28 mouse cellular contexts compared by ENCODE assay signal in the genomic region with DNA sequence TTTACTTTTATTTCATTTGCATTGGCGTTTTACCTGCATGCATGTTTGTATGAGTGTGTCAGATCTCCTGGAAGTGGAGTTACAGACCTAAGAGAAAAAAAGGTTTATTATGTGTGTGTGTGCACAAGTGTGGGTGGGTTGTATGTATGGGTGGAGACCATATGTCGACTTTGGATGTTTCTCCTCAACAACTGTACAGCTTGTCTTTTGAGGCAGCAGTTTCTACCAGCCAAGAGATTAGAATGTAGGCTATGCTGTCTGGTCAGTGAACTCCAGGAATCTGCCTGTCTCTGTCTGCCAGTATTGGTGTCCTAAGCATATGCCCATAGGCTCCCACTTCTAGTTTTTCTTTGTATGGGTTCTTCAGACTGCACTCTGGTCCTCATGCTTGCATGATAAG.
DNase-seq lines count a peak whose midpoint lies in the region; ATAC-seq lines count a peak whose summit lies in the region.
"Had no signal": no experiment of that assay in that cellular context is flagged by ENCODE, and none has a peak within 500 bp of the region (broad histone marks: within the 10 kb centered on the region; RNA-seq: fewer than 3 reads in every experiment).

No protein-coding gene starts in this region.

- whole genome bisulfite sequencing in neural tube, embryonic 15.5 days, result 90% methylated on average over 2 of the region's 2 CpGs
- WGBS in forebrain, embryonic 11.5 days, result 87% methylated on average over 2 of the region's 2 CpGs

- H3K27me3 ChIP-seq in neural tube, embryonic 15.5 days (replicated peaks), result no peaks in the 10 kb centered on the region
- no peaks in the 10 kb centered on the region for H3K27me3 ChIP-seq in forebrain, embryonic 11.5 days (ENCODE audit: control insufficient read depth, insufficient read depth, low read length)
- H3K27me3 ChIP-seq: embryonic facial prominence, embryonic 13.5 days; forebrain, embryonic 13.5 days; hindbrain, embryonic 13.5 days; intestine, embryonic 15.5 days; Patski had no signal

- intact Hi-C loops in heart, postnatal 36 days (cut with DNase I), result no loop called here

- no peak overlapping the region for H3K4me2 ChIP-seq in neural tube, embryonic 15.5 days
- no peak overlapping the region for H3K4me2 ChIP-seq in forebrain, embryonic 11.5 days (ENCODE audit: low read depth, low read length, severe bottlenecking)
- H3K4me2 ChIP-seq: embryonic facial prominence, embryonic 13.5 days; forebrain, embryonic 13.5 days; heart, embryonic 11.5 days; hindbrain, embryonic 13.5 days; intestine, embryonic 15.5 days had no signal

- H3K9me3 ChIP-seq in neural tube, embryonic 15.5 days (replicated peaks), result no peaks in the 10 kb centered on the region
- H3K9me3 ChIP-seq in forebrain, embryonic 11.5 days (ENCODE audit: control insufficient read depth, low read length), result no peaks in the 10 kb centered on the region
- H3K9me3 ChIP-seq: embryonic facial prominence, embryonic 10.5 days; forebrain, embryonic 13.5 days; hindbrain, embryonic 10.5 days; hindbrain, embryonic 13.5 days; intestine, embryonic 15.5 days had no signal

- H3K4me3 ChIP-seq in neural tube, embryonic 15.5 days (replicated peaks), result no peak overlapping the region
- no peak overlapping the region for H3K4me3 ChIP-seq in forebrain, embryonic 11.5 days (ENCODE audit: low read depth, low read length)
- H3K4me3 ChIP-seq: embryonic facial prominence, embryonic 10.5 days; embryonic facial prominence, embryonic 13.5 days; erythroblast, embryonic 14.5 days; forebrain, embryonic 13.5 days; hindbrain, embryonic 10.5 days; hindbrain, embryonic 13.5 days; intestine, embryonic 15.5 days had no signal

- H3K4me1 ChIP-seq in neural tube, embryonic 15.5 days, result no peaks in the 10 kb centered on the region
- no peaks in the 10 kb centered on the region for H3K4me1 ChIP-seq in forebrain, embryonic 11.5 days (replicated peaks; ENCODE audit: control insufficient read depth, insufficient read depth, low read length)
- H3K4me1 ChIP-seq: embryonic facial prominence, embryonic 10.5 days; embryonic facial prominence, embryonic 13.5 days; forebrain, embryonic 13.5 days; hindbrain, embryonic 10.5 days; hindbrain, embryonic 13.5 days; intestine, embryonic 15.5 days had no signal

- no peaks in the 10 kb centered on the region for H3K36me3 ChIP-seq in neural tube, embryonic 15.5 days
- H3K36me3 ChIP-seq in forebrain, embryonic 11.5 days (ENCODE audit: control insufficient read depth, insufficient read depth, low read length), result no peaks in the 10 kb centered on the region
- H3K36me3 ChIP-seq: embryonic facial prominence, embryonic 10.5 days; embryonic facial prominence, embryonic 13.5 days; hindbrain, embryonic 10.5 days; hindbrain, embryonic 13.5 days; intestine, embryonic 15.5 days had no signal

- H3K27ac ChIP-seq in neural tube, embryonic 15.5 days (replicated peaks), result no peak overlapping the region
- no peak overlapping the region for H3K27ac ChIP-seq in forebrain, embryonic 11.5 days (ENCODE audit: low read depth, low read length)
- H3K27ac ChIP-seq: embryonic facial prominence, embryonic 10.5 days; embryonic facial prominence, embryonic 13.5 days; forebrain, embryonic 13.5 days; hindbrain, embryonic 10.5 days; hindbrain, embryonic 13.5 days; intestine, embryonic 15.5 days had no signal

- peak; percentile 82 for ATAC-seq in frontal cortex, adult (ENCODE audit: low TSS enrichment)
- no peak for ATAC-seq in neural tube, embryonic 15.5 days (ENCODE audit: low FRiP score)
- ATAC-seq in forebrain, embryonic 11.5 days (replicated peaks; ENCODE audit: low FRiP score), result no peak
- ATAC-seq: forebrain, embryonic 13.5 days; forebrain, embryonic 16.5 days; hindbrain, embryonic 16.5 days; intestine, embryonic 15.5 days; Patski had no signal

- no peak overlapping the region for H3K9ac ChIP-seq in neural tube, embryonic 15.5 days (replicated peaks)
- H3K9ac ChIP-seq in forebrain, embryonic 11.5 days (ENCODE audit: low read length), result no peak overlapping the region
- H3K9ac ChIP-seq: embryonic facial prominence, embryonic 13.5 days; forebrain, embryonic 13.5 days; hindbrain, embryonic 13.5 days; intestine, embryonic 15.5 days had no signal

- DNase-seq in frontal cortex, postnatal 25 days (ENCODE audit: low spot score in 2 of 2), result no peak
- DNase-seq in heart, adult 11 months, result peak; percentile 14
- no peak for DNase-seq in heart, postnatal 36 days
- peak; percentile 44 for DNase-seq in right cerebral cortex, adult 18-20 months
- no peak for DNase-seq in right cerebral cortex, postnatal 4 days
- DNase-seq in forebrain, embryonic 11.5 days (ENCODE audit: low spot score), result no peak
- DNase-seq: adrenal gland, adult 2 months; adrenal gland, postnatal 14 days; cerebellum, adult 11-12 months; cerebellum, adult 8-10 months; cerebellum, postnatal 10 days; cerebellum, postnatal 36 days; embryo, embryonic 11 days; gastrocnemius, postnatal 10 days; gastrocnemius, postnatal 36 days had no signal

Comparison
In these comparisons a context has a peak if more than half of its experiments do, and no peak if none do; other contexts are left out.
1. DNase-seq: peak in heart, adult 11 months (single experiment) and right cerebral cortex, adult 18-20 months (single experiment); none in frontal cortex, postnatal 25 days (0 of 2), heart, postnatal 36 days (0 of 2), right cerebral cortex, postnatal 4 days (single experiment) and forebrain, embryonic 11.5 days (single experiment).